In the genomic region with DNA sequence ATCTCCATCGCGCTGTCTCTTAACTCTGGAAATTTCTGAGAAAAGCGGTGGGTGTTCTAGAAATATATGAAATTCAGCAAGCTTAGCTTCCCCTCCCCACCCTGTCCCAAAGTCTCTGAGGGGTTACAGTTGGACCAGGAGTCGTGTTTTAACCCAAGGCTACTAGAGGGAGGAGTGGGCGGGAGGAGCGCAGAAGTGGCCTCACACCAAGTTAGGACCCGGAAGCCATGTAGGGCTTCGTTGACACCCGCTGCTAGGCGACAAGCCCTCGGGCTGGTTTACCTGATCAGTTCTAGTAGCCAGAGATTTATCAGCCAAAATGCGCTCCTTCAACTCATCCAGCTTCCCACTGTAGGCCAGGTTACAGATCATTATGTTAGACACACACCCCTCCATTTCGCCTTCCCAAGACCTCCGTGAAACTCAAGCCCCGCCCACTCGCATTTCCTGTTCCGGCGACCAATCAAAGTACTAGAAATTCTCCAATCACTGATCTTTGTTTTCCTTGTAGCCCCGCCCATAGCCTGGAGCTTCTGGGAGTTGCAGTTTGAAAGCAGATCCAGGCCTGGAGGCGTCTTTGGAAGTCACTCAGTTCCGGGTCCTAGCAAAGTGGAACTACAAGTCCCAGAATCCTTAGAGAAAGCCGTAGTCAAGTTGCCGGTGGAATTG, we compare ENCODE assay signal across 8 mouse cellular contexts. TPM values are rescaled to one million over a fixed set of nuclear protein-coding genes. Genes with fewer than 3 reads are reported as not detected.
DNase-seq lines count a peak whose midpoint lies in the region; ATAC-seq and TF ChIP-seq lines count a peak whose summit lies in the region.

TSS of gene Psmd10 (minus strand) at position 457 of the 669 bp plus-strand sequence.
TSS of gene Atg4a (plus strand) at position 636 of the 669 bp plus-strand sequence.

- peaks cover 17% of the 10 kb centered on the region for H3K27me3 ChIP-seq in embryonic facial prominence, embryonic 13.5 days
- H3K27me3 ChIP-seq in kidney, adult 2 months (replicated peaks; ENCODE audit: control insufficient read depth, insufficient read depth, low read length): no peaks in the 10 kb centered on the region
- H3K27me3 ChIP-seq in limb, embryonic 12.5 days: peaks cover 25% of the 10 kb centered on the region
- peaks cover 6% of the 10 kb centered on the region for H3K27me3 ChIP-seq in midbrain, embryonic 15.5 days (replicated peaks)
- H3K27me3 ChIP-seq in spleen, adult 2 months (ENCODE audit: control insufficient read depth, insufficient read depth, low read length): no peaks in the 10 kb centered on the region

- no peak for TF ChIP-seq CTCF in kidney, adult 2 months (conservative IDR thresholded peaks at IDR 0.05; ENCODE audit: insufficient read depth, insufficient read length, low read depth, low read length)
- no peak for TF ChIP-seq CTCF in spleen, adult 2 months (IDR thresholded peaks at IDR 0.05; ENCODE audit: extremely low read depth, insufficient read depth, insufficient read length, insufficient replicate concordance)

- no peaks in the 10 kb centered on the region for H3K36me3 ChIP-seq in embryonic facial prominence, embryonic 13.5 days
- no peaks in the 10 kb centered on the region for H3K36me3 ChIP-seq in kidney, adult 2 months (ENCODE audit: control insufficient read depth, insufficient read depth, low read length)
- no peaks in the 10 kb centered on the region for H3K36me3 ChIP-seq in limb, embryonic 12.5 days
- H3K36me3 ChIP-seq in midbrain, embryonic 15.5 days (replicated peaks): no peaks in the 10 kb centered on the region
- H3K36me3 ChIP-seq in spleen, adult 2 months (ENCODE audit: control insufficient read depth, insufficient read depth, low read length): no peaks in the 10 kb centered on the region; the same call in 1 of the 2 replicates

- peak within 1 kb of the TSS; percentile 66 for H3K9ac ChIP-seq in embryonic facial prominence, embryonic 13.5 days
- H3K9ac ChIP-seq in limb, embryonic 12.5 days (replicated peaks): peak within 1 kb of the TSS; percentile 27; the same call in 1 of the 2 replicates
- H3K9ac ChIP-seq in midbrain, embryonic 15.5 days: peak within 1 kb of the TSS; percentile 55

- ATAC-seq in embryonic facial prominence, embryonic 13.5 days (ENCODE audit: insufficient number of reproducible peaks, insufficient read depth, low FRiP score, low TSS enrichment, low read depth): peak; percentile 95
- ATAC-seq in limb, embryonic 12.5 days (ENCODE audit: insufficient number of reproducible peaks, insufficient read depth, low FRiP score, low TSS enrichment, low read depth): peak; percentile 99
- ATAC-seq in midbrain, embryonic 15.5 days (replicated peaks): peak; percentile 99

- H3K4me2 ChIP-seq in embryonic facial prominence, embryonic 13.5 days: peak within 1 kb of the TSS; percentile 64
- peak within 1 kb of the TSS; percentile 55 for H3K4me2 ChIP-seq in limb, embryonic 12.5 days
- peak within 1 kb of the TSS; percentile 53 for H3K4me2 ChIP-seq in midbrain, embryonic 15.5 days

- TF ChIP-seq POLR2A in kidney, adult 2 months (IDR thresholded peaks at IDR 0.05; ENCODE audit: low read depth, low read length): no peak
- peak; percentile 12; the same call in 1 of the 2 replicates for TF ChIP-seq POLR2A in spleen, adult 2 months (IDR thresholded peaks at IDR 0.05; ENCODE audit: low read depth, low read length)

- no peaks in the 10 kb centered on the region for H3K4me1 ChIP-seq in embryonic facial prominence, embryonic 13.5 days
- H3K4me1 ChIP-seq in kidney, adult 2 months (ENCODE audit: control insufficient read depth, insufficient read depth, low read length): no peaks in the 10 kb centered on the region
- no peaks in the 10 kb centered on the region for H3K4me1 ChIP-seq in limb, embryonic 12.5 days (replicated peaks)
- H3K4me1 ChIP-seq in midbrain, embryonic 15.5 days: no peaks in the 10 kb centered on the region
- H3K4me1 ChIP-seq in spleen, adult 2 months (ENCODE audit: control insufficient read depth, insufficient read depth, insufficient read length): no peaks in the 10 kb centered on the region

- peak within 1 kb of the TSS; percentile 53 for H3K4me3 ChIP-seq in embryonic facial prominence, embryonic 13.5 days
- peak within 1 kb of the TSS; percentile 99 for H3K4me3 ChIP-seq in kidney, adult 2 months (ENCODE audit: insufficient read depth, low read depth, low read length)
- peak within 1 kb of the TSS; percentile 47 for H3K4me3 ChIP-seq in limb, embryonic 12.5 days (replicated peaks)
- peak within 1 kb of the TSS; percentile 55 for H3K4me3 ChIP-seq in midbrain, embryonic 15.5 days
- H3K4me3 ChIP-seq in spleen, adult 2 months (ENCODE audit: extremely low read depth, insufficient read depth, insufficient read length): peak within 1 kb of the TSS; percentile 88

- peak; percentile 79 for DNase-seq in 3134 (ENCODE audit: extremely low read depth, insufficient read length, low spot score)
- DNase-seq in adrenal gland, postnatal 36 days: peak; percentile 88 to 89
- DNase-seq in heart, adult 18-20 months: peak; percentile 93 to 96
- peak; percentile 98 for DNase-seq in kidney, adult 2 months
- peak; percentile 83 to 89 for DNase-seq in spleen, adult 2 months (ENCODE audit: low read depth in 1 of 2, low spot score in 2 of 2)

- 25% methylated on average over 23 of the region's 23 CpGs for WGBS in embryonic facial prominence, embryonic 13.5 days
- WGBS in kidney, adult 2 months: 2% methylated on average over 23 of the region's 23 CpGs
- 22% methylated on average over 22 of the region's 23 CpGs for WGBS in limb, embryonic 12.5 days
- 19% methylated on average over 23 of the region's 23 CpGs for WGBS in midbrain, embryonic 15.5 days
- WGBS in spleen, adult 2 months: 26% methylated on average over 23 of the region's 23 CpGs

- H3K27ac ChIP-seq in embryonic facial prominence, embryonic 13.5 days: peak within 1 kb of the TSS; percentile 51; the same call in 1 of the 2 replicates
- peak within 1 kb of the TSS; percentile 87 for H3K27ac ChIP-seq in kidney, adult 2 months (ENCODE audit: insufficient read depth, low read depth, low read length)
- H3K27ac ChIP-seq in limb, embryonic 12.5 days: no peak within 1 kb of the TSS
- H3K27ac ChIP-seq in midbrain, embryonic 15.5 days: peak within 1 kb of the TSS; percentile 66
- peak within 1 kb of the TSS; percentile 69 for H3K27ac ChIP-seq in spleen, adult 2 months (ENCODE audit: insufficient read depth, low read length)

- no peaks in the 10 kb centered on the region for H3K9me3 ChIP-seq in embryonic facial prominence, embryonic 13.5 days
- no peaks in the 10 kb centered on the region for H3K9me3 ChIP-seq in limb, embryonic 12.5 days
- no peaks in the 10 kb centered on the region for H3K9me3 ChIP-seq in midbrain, embryonic 15.5 days

RNA-seq across cellular contexts. Expression of gene Psmd10, which starts in this region (rescaled TPM):
- total RNA-seq in adrenal gland, postnatal 36 days (2021): 10 to 100 TPM; 29.4 to 34.5 TPM
- 39.5 and 43.3 TPM in 2 replicates for polyA plus RNA-seq in embryonic facial prominence, embryonic 13.5 days (2015; fragmentation: Nextera tagmentation; extraction: Ambion mirVana)
- total RNA-seq in heart, adult 18-20 months (2021): 10 to 100 TPM; 13.8 to 14.8 TPM
- 7.9 and 11.0 TPM in 2 replicates for polyA plus RNA-seq in kidney, adult 2 months (2012; rRNA removed)
- polyA plus RNA-seq in limb, embryonic 12.5 days (2016; fragmentation: Nextera tagmentation; extraction: Ambion mirVana): 40.2 and 40.4 TPM in 2 replicates
- polyA plus RNA-seq in midbrain, embryonic 15.5 days (2015; fragmentation: Nextera tagmentation; extraction: Ambion mirVana): 43.5 and 46.1 TPM in 2 replicates
- polyA plus RNA-seq in spleen, adult 2 months (2012; rRNA removed): 2.8 and 3.6 TPM in 2 replicates

RNA-seq across cellular contexts. Expression of gene Atg4a, which starts in this region (rescaled TPM):
- 10 to 100 TPM; 14.3 to 14.5 TPM for total RNA-seq in adrenal gland, postnatal 36 days (2021)
- polyA plus RNA-seq in embryonic facial prominence, embryonic 13.5 days (2015; fragmentation: Nextera tagmentation; extraction: Ambion mirVana): 17.6 and 18.1 TPM in 2 replicates
- total RNA-seq in heart, adult 18-20 months (2021): 10 to 100 TPM; 10.8 to 12.2 TPM
- polyA plus RNA-seq in kidney, adult 2 months (2012; rRNA removed): 4.5 and 6.0 TPM in 2 replicates
- polyA plus RNA-seq in limb, embryonic 12.5 days (2016; fragmentation: Nextera tagmentation; extraction: Ambion mirVana): 15.2 and 15.6 TPM in 2 replicates
- polyA plus RNA-seq in midbrain, embryonic 15.5 days (2015; fragmentation: Nextera tagmentation; extraction: Ambion mirVana): 8.3 and 9.3 TPM in 2 replicates
- 3.6 and 4.3 TPM in 2 replicates for polyA plus RNA-seq in spleen, adult 2 months (2012; rRNA removed)

Comparison
In these comparisons a context has a peak if more than half of its experiments do, and no peak if none do; other contexts are left out.
1. H3K4me3 ChIP-seq: peak in every context shown above with its lines; median percentile 99 in kidney, adult 2 months; 88 in spleen, adult 2 months; 55 in midbrain, embryonic 15.5 days; 53 in embryonic facial prominence, embryonic 13.5 days; 47 in limb, embryonic 12.5 days.